Mouse (Mus musculus) kidney, postnatal 0 days (tissue): ENCODE data around the gene Fndc3b. TPM values are rescaled to one million over a fixed set of nuclear protein-coding genes. Genes with fewer than 3 reads are reported as not detected.

ENCODE experiments used
- ATAC-seq: fragments of 200-750 bp; cut with Nextera tagmentation; replicated peaks from 2 replicates; pipeline ENCODE4 v1.8.0; 2017; ENCODE audit warnings: low read depth, moderate number of reproducible peaks, moderate TSS enrichment, moderate library complexity; ENCODE audit not compliant: low FRiP score
- DNase-seq: peaks from one replicate; pipeline ENCODE4 v3.0.0-alpha.2; 2016; ENCODE audit warnings: low spot score
- H3K27ac ChIP-seq: fragments of 300-500 bp; sonication (generic); 2 replicates; pipeline ENCODE4 v1.5.1; 2014; ENCODE audit warnings: mild to moderate bottlenecking
- H3K27me3 ChIP-seq: fragments of 300-500 bp; sonication (generic); 2 replicates; pipeline ENCODE4 v1.6.1; 2014; ENCODE audit warnings: low read length, mixed read lengths; ENCODE audit not compliant: insufficient read depth
- H3K36me3 ChIP-seq: fragments of 300-500 bp; sonication (generic); 2 replicates; pipeline ENCODE4 v1.6.1; 2014; ENCODE audit warnings: low read length, mixed read lengths; ENCODE audit not compliant: insufficient read depth
- H3K4me1 ChIP-seq: fragments of 300-500 bp; sonication (generic); replicated peaks from 2 replicates; pipeline ENCODE4 v1.6.1; 2014; ENCODE audit warnings: antibody characterized with exemption, low read length, mixed read lengths; ENCODE audit not compliant: insufficient read depth
- H3K4me2 ChIP-seq: fragments of 300-500 bp; sonication (generic); 2 replicates; pipeline ENCODE4 v1.6.1; 2014; ENCODE audit warnings: mild to moderate bottlenecking, low read length, moderate library complexity, mixed read lengths
- H3K4me3 ChIP-seq: fragments of 300-500 bp; sonication (generic); replicated peaks from 2 replicates; pipeline ENCODE4 v1.5.1; 2014; ENCODE audit warnings: low read depth, low read length
- H3K9ac ChIP-seq: fragments of 300-500 bp; sonication (generic); 2 replicates; pipeline ENCODE4 v1.6.1; 2014; ENCODE audit warnings: low read depth, low read length
- H3K9me3 ChIP-seq: fragments of 300-500 bp; sonication (generic); replicated peaks from 2 replicates; pipeline ENCODE4 v1.6.1; 2016; ENCODE audit warnings: low read length, inconsistent platforms, mixed read lengths
- CTCF ChIP-seq: IDR thresholded peaks from 2 replicates; pipeline ENCODE4 v1.5.1; 2016; ENCODE audit warnings: antibody characterized with exemption, low read depth, mild to moderate bottlenecking, moderate library complexity
- WGBS: fragments of 180-500 bp; shearing (Covaris S2); extraction: QIAGEN DNeasy Blood & Tissue Kit; methylation state at CpG from one replicate; pipeline ENCODE4 v1.1.7; 2014; 5-methylcytosine and 5-hydroxymethylcytosine counted together
- polyA plus RNA-seq: library from polyadenylated mRNA; unstranded; fragments of >200 nt; fragmentation: Nextera tagmentation; extraction: Ambion mirVana; gene quantifications from 2 replicates; pipeline ENCODE4 v1.2.1, GENCODE M21; 2015

Fndc3b gene
- polyA plus RNA-seq, 1 experiment from 2014 or later: 23.1 TPM

- H3K4me3 ChIP-seq: no peak overlapping the region
- H3K9ac ChIP-seq: no peak overlapping the region
- no peaks in the 10 kb centered on the region for H3K4me1 ChIP-seq
- H3K4me2 ChIP-seq: no peak overlapping the region
- no peaks in the 10 kb centered on the region for H3K9me3 ChIP-seq
- no peak overlapping the region for H3K27ac ChIP-seq
- H3K36me3 ChIP-seq: peaks cover 59% of the 10 kb centered on the region
- 76% methylated on average over 7 of the region's 7 CpGs for WGBS
- peak; percentile 81 for DNase-seq
- TF ChIP-seq CTCF: peak; percentile 85
- no peak for ATAC-seq
- H3K27me3 ChIP-seq: no peaks in the 10 kb centered on the region
Measured at GRCm38 (mm10) chr3:27466297-27466901, 244.7 kb downstream of the Fndc3b start.

- Histone ChIP-seq H3K27me3 (no peaks in the 10 kb centered on the region), H3K4me1 (no peaks in the 10 kb centered on the region), H3K4me3 (no peak overlapping the region), H3K9ac (no peak overlapping the region), H3K9me3 (no peaks in the 10 kb centered on the region), H3K36me3 (peaks cover 69% of the 10 kb centered on the region), H3K4me2 (no peak overlapping the region), H3K27ac (no peak overlapping the region)
- no peak for TF ChIP-seq CTCF
- no peak for ATAC-seq
- WGBS: 96% methylated on average over 7 of the region's 7 CpGs
- DNase-seq: no peak
Measured at GRCm38 (mm10) chr3:27463373-27463772, 247.7 kb downstream of the Fndc3b start.

GRCm38 (mm10) chr3:27462934-27463333 lies 248.2 kb downstream of the Fndc3b start:
- no peak for TF ChIP-seq CTCF
- Histone ChIP-seq H3K4me1 (no peaks in the 10 kb centered on the region), H3K4me3 (no peak overlapping the region), H3K36me3 (peaks cover 73% of the 10 kb centered on the region), H3K9ac (no peak overlapping the region), H3K27ac (no peak overlapping the region), H3K4me2 (no peak overlapping the region), H3K27me3 (no peaks in the 10 kb centered on the region), H3K9me3 (no peaks in the 10 kb centered on the region)
- WGBS: 76% methylated on average over 15 of the region's 15 CpGs
- ATAC-seq (no peak), DNase-seq (no peak)

DNA sequence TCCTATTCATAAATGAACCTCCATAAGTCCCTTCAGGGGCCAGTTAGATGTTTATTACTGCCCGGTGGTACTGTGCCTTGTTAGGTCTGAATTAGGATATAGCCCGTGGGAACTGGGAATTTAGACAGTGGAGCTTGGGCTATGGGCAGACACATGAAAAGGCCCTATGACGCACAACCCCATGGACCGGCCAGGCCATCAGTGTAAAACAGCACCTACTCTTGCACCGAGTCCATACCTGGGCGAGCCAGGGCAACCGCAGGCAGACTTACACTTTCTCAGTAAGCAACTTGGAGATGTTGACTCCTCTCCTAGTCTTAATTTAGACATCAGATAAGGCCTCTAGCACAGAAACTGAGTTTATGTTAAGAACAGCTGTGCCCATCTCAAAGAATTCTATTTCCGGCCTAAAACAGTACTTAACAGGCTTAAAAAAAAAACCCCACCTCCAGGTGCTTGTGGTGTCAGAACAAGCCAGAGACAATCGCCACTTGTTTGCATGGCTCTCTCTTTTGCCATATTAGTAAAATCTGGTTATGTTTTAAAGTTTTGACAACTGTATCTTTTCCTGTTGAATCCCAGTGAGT lies 248.7 kb downstream of the Fndc3b start:
- H3K4me3 ChIP-seq: no peak overlapping the region
- H3K9ac ChIP-seq: no peak overlapping the region
- no peak overlapping the region for H3K27ac ChIP-seq
- H3K4me2 ChIP-seq: no peak overlapping the region
- DNase-seq (no peak), ATAC-seq (no peak)
- peaks cover 74% of the 10 kb centered on the region for H3K36me3 ChIP-seq
- no peaks in the 10 kb centered on the region for H3K4me1 ChIP-seq
- no peaks in the 10 kb centered on the region for H3K9me3 ChIP-seq
- no peaks in the 10 kb centered on the region for H3K27me3 ChIP-seq
- 92% methylated on average over 9 of the region's 9 CpGs for WGBS
- no peak for TF ChIP-seq CTCF

DNA sequence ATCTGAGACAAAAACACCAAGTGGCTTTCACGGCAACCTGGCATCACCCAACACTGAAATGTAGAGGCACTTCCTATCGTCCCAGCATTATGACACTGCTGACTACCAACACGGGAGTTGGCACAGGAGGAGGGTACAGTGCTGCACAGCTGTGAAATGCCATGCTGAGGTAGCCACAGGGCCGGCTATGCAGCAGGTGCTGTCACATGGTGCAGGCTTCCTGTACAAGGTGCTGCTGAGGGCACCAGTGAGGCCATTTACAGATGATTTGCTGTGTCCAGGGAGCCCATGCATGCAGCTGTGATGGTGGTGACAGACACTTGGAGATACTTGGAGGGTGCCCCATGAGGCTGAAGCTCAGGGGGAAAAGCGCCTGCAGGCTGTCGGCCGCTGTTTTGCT lies 249.2 kb downstream of the Fndc3b start:
- TF ChIP-seq CTCF: no peak

DNA sequence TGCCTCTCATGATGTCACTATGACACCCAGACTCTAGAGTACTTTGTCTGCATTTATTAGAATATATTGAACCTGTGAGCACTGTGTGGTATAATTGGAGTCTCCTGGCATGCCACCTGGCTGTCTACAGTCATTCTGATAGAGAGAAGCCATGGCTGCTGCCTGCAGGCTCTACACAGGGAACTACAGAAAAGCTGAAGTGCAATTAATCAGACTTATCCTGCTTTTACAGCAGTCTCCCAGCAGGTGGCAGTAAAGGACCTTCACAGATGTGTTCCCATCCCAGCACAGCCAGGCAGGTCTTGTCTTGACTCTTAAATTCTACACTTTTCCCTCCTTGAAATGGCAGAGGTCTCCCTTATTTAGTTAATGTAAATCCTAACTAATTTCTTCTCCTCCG lies 250.1 kb downstream of the Fndc3b start:
- 34% methylated on average over 1 of the region's 1 CpGs for WGBS
- Histone ChIP-seq H3K9ac (no peak overlapping the region), H3K4me2 (no peak overlapping the region), H3K9me3 (no peaks in the 10 kb centered on the region), H3K4me3 (no peak overlapping the region), H3K36me3 (peaks cover 72% of the 10 kb centered on the region), H3K27me3 (no peaks in the 10 kb centered on the region), H3K4me1 (no peaks in the 10 kb centered on the region), H3K27ac (no peak overlapping the region)
- TF ChIP-seq CTCF: peak; percentile 94
- DNase-seq: peak; percentile 86
- peak; percentile 71 for ATAC-seq

More for the DNA sequence above, 249.2 kb downstream of the Fndc3b start:
- Histone ChIP-seq H3K27me3 (no peaks in the 10 kb centered on the region), H3K36me3 (peaks cover 71% of the 10 kb centered on the region), H3K4me3 (no peak overlapping the region), H3K4me1 (no peaks in the 10 kb centered on the region), H3K9me3 (no peaks in the 10 kb centered on the region), H3K9ac (no peak overlapping the region), H3K27ac (no peak overlapping the region), H3K4me2 (no peak overlapping the region)
- DNase-seq (no peak), ATAC-seq (no peak)
- WGBS: 94% methylated on average over 7 of the region's 7 CpGs
